Mouse (Mus musculus) B cell, adult 2 months (primary cell): ENCODE results near the gene Gjc1.
A peak's percentile ranks its signal among the peaks of the same experiment; 100 is the strongest.

Experiments used
- DNase-seq, 2 experiments: peaks; one replicate each; pipeline ENCODE4 v3.0.0; 2022

Gjc1 gene

GRCm38 (mm10) chr11:102819021-102819782, at the start of gene Gjc1:
Gene Gjc1 (minus strand): TSS chr11:102819700.
- DNase-seq = peak; percentile 32 to 43

GRCm38 (mm10) chr11:102864272-102864671, 44.8 kb upstream of the Gjc1 start:
- DNase-seq = peak; percentile 53 to 59

DNA sequence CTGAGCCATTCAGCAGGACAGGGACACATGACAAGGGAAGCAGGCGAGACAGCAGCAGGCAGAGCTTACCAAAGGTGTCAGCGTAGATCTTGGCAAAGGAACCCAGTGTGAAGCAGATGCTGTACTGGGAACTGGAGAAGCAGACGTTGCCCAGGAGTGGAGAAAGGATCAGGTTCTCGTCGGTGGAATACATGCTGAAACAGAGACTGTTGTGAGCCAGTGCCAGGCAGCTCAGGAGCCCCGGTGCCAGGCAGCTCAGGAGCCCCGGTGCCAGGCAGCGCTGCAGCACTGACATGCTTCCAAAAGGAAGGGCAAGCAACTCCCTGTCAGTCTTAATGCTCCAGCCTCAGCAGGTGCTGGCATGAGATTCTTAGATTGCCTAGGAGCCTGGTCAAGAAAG, 40.4 kb upstream of the Gjc1 start:
- DNase-seq = no peak

- DNase-seq = no peak
These were observed 39.5 kb upstream of the Gjc1 start for GRCm38 (mm10) chr11:102858951-102859350.

DNA sequence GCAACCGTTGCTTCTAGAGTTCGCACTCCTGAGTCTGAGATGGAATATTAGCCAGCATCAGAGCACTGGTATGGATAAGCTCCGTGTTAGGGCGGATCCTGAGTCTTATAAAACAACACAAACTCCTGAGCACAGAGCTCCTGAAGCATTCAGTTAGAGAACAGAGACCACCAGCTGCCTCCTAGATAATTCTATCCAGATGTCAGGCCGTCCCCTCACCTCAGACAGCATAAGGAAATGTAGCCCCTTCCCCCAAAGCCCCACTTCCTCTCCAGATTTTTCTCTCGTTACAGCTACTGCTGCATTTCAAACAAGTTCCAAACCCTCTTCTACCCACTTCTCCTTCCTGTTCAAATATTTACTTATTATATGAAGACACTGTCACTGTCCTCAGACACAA, 36.4 kb upstream of the Gjc1 start:
- no peak for DNase-seq

GRCm38 (mm10) chr11:102853760-102854159, 34.3 kb upstream of the Gjc1 start:
- DNase-seq = peak in 1 of 2 experiments; percentile 8

GRCm38 (mm10) chr11:102851883-102852282, 32.4 kb upstream of the Gjc1 start:
- peak; percentile 46 to 49 for DNase-seq

- no peak for DNase-seq
These were observed 26.4 kb upstream of the Gjc1 start for GRCm38 (mm10) chr11:102845926-102846325.

GRCm38 (mm10) chr11:102838616-102839150, 19.2 kb upstream of the Gjc1 start:
- DNase-seq = no peak

GRCm38 (mm10) chr11:102838126-102838525, 18.6 kb upstream of the Gjc1 start:
- DNase-seq = no peak

DNA sequence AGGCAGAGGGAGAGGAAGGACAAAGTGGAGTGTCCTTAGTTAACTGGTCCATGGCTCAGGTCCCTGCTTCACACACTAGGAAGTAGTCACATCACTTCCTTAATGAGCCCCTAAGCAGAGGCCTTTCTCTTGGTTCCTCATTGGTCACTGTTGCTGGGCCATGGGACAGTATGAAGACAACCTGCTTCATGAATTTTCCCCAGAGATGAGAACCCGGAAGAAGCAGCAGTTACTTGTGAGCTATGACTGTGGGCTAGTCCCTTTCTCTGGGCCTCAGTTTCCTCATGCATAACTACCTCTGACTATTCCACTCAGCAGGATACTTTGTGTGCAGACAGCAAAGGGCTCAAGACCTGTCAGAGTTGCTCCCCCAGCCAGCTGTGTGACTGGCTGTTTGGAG, 17.9 kb upstream of the Gjc1 start:
- no peak for DNase-seq

- no peak for DNase-seq
These were observed 16.6 kb upstream of the Gjc1 start for GRCm38 (mm10) chr11:102836146-102836545.

DNA sequence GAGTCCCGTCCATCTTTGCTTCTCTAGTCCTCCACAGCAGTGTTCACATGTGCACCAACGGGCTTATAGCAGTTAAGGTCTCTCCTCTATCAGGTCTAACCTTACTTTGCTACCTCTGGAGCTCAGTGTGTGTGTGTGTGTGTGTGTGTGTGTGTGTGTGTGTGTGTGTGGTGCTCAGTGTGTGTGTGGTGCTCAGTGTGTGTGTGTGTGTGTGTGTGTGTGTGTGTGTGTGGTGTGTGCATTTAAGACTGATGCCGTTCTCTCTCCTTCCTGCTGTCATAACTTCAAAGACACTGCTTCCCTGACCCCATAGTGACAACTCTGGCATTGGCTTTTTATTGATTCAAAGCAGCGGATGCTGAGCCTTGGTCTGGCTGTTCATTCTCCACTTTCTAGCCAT, 16.0 kb upstream of the Gjc1 start, which contains the start of gene Higd1b:
TSS of gene Higd1b (plus strand) at position 301 of the 400 bp plus-strand sequence.
- DNase-seq = no peak

GRCm38 (mm10) chr11:102834219-102834618, 14.7 kb upstream of the Gjc1 start:
- DNase-seq = no peak

DNA sequence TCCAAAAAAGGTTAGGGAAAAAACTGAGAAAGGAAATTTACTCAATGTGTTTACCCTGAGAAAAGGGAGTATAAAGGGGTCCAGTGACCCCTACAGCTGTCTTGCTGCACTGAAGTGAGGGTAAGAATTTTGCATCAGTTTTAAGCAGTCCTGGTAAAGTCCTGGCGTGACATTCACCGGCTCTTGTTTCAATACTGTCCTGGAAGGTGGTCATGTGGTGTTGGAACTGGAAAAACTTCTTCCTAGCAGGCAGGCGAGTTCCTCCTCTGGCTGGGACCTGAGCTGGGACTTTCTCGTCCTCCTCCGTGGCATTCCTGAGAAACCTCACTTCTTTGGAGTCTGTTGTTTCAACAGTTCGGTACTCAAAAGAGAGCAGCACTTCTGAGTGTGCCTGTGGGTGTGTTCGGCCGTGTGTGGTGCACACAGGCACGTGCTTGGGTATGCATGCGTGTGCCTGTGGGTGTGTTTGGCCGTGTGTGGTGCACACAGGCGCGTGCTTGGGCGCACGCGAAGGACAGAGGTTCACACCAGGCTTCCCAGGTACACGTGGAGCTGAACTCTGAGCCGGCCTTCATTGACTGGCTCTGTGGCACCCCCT, 13.3 kb upstream of the Gjc1 start:
- DNase-seq = no peak

DNA sequence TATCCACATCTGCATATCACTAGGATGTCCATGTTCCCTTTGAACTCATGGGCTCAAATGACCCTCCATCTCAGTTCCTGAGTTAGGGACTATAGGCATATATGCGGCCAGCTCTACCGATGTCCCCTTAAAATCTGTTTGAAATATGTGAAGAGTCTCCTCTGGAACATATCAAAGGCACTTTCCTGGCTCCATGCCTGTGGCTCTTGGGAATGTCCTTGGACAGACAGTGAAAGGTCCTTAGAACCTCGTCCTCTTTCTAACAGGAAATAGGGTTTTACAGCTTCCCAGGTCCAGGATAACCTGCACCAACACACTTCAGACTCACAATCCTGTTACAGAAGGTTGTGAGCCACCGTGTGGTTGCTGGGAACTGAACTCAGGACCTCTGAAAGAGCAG, 10.8 kb upstream of the Gjc1 start:
- DNase-seq = no peak

DNA sequence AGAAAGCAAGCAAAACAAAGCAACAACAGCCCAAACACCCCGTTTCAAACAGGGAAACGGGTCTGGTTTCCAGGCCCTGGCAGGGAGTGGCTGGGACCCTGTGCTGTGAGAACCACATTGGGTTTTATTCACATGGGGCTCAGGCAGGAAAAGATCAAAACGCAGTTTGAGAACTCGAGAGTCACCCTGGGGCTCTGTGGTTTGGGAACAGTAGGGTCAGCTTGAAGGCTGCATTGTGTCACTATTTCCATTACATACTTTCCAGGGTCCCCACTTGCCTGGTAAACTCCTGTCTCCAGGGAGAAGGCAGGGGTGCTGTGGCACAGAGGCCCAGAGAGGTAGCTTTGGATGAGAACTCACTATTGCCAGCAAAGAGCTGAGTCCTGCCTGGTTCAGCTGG, 7.6 kb upstream of the Gjc1 start:
- DNase-seq = no peak

DNA sequence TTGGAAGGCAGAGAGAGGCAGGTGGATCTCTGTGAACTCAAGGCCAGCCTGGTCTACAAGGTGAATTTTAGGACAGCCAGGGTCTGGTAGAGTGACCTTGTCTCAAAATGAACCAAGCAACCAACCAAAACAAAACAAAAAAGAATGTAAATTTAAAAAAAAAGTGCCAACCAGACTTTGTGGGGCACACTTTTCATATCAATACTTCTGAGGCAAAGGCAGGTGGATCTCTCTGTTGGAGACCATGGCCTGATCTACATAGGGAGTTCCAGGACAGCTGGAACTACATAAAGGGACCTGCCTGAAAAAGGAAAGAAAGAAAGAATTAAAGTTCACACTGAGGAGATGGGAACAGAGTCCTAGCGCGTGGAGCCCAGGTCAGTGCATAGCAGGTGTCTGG, 7.0 kb upstream of the Gjc1 start:
- no peak for DNase-seq

GRCm38 (mm10) chr11:102821231-102821630, 1.7 kb upstream of the Gjc1 start:
- DNase-seq = peak; percentile 55 to 64

- no peak for DNase-seq
These were observed 932 bp upstream of the Gjc1 start for GRCm38 (mm10) chr11:102820432-102820831.

DNA sequence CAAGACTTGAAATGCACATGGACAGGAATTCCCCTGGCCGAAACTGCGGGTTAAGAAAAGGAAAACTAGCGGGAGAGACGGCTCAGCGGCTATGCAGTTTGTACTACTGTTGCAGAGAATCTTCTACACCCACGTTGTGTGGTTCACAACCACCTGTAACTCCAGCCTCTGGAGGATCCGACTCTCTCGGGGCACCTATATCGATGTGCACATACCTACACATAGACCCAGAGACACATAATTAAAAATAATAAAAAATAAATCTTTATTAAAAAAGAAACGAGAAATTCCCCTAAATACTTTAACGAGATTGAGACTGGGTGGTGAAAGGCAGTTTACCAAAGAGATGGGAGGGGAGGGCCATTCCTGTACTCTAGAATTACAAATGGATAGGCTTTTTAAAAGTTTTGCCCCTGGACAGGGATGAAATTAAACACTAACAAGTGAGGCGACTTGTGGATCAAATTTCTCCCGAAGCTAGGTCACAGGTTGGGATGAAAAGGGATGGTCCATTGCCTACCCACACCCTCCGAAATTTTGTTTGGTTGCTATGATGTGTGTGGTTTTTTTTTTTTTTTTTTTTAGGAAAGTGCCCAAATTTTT, 384 bp upstream of the Gjc1 start:
- DNase-seq = no peak

DNA sequence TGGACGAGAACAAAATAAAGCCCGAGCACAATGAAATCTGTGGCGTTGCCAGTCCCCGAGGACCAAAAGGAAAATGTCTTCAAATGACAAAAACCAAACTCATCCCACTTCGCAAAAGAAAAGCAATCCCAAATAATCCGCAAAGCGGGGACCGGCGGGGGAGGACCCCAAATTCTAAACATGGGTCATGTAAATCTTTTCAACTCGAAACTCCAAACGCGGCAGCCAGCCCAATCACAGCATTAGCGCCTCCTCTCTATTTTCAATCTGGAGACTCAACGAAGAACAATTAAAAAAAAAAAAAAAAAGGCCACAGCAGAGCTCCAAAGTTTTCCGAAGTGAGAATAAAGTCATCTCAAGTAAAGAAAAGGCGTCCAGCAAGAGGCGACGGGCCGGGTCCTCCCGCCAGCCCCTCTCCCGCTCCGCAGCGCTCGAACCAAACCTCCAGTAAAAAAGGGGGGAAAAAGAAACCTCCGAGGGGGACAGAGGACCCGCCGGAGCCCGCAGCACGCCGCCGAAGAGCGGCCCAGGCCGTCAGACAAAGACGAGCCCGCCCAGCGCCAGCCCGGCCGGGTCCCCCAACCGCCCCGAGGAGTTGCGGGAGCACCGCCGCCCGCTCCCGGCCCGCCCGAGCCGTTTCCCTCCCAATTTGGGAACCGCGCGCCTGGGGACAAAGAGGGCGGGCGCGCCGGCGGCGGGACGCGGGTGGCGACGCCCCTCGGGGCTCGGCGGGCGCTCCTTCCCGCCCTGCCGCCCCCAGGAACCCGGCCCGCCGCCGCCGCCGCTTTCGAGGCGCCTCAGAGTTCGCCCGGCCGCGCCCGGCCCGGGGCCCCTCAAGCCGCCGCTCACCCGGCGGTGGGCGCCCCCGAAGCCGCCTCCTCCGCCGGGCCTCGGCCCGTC, 1.1 kb downstream of the Gjc1 start:
- DNase-seq = peak; percentile 34 to 50

DNA sequence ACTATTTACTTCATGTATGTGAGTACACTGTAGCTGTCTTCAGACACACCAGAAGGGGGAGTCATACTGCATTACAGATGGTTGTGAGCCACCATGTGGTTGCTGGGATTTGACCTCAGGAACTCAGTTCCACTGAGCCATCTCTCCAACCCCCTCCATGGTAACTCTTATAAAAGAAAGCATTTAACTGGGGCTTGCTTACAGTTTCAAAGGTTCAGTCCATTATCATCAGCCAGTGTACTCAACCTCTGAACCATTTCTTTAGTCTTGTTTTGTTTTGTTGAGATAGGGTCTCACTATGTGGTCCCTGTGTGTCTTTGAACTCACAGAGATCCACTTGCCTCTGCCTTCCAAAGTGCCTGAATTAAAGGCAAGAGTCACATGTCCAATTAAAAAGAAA, 4.6 kb downstream of the Gjc1 start:
- no peak for DNase-seq
